Mouse (Mus musculus) right cerebral cortex, postnatal 25 days (tissue): ENCODE measurements around the gene Btbd35f1.
"Not testable (repeated sequence)": the region's sequence is repeated elsewhere in the genome, so short reads cannot be mapped to it uniquely, and the experiment has no call there.

Experiments used
- DNase-seq: peaks from one replicate; pipeline ENCODE4 v3.0.0; 2022

The Btbd35f1 gene

GRCm38 (mm10) chrX:32559755-32560154, at the start of gene Btbd35f1:
TSS of gene Btbd35f1 (plus strand) at chrX:32560055.
- not testable (repeated sequence) for DNase-seq

- DNase-seq, result not testable (repeated sequence)
These were observed 31.2 kb downstream of the Btbd35f1 start for GRCm38 (mm10) chrX:32590878-32591542.

- not testable (repeated sequence) for DNase-seq
These were observed 41.2 kb downstream of the Btbd35f1 start for GRCm38 (mm10) chrX:32601008-32601407.

- not testable (repeated sequence) for DNase-seq
These were observed 41.6 kb downstream of the Btbd35f1 start for GRCm38 (mm10) chrX:32601425-32601824.
